Mouse (Mus musculus) frontal cortex, adult (tissue): ENCODE results near the gene Styk1.
"Not testable (repeated sequence)": the region's sequence is repeated elsewhere in the genome, so short reads cannot be mapped to it uniquely, and the experiment has no call there.

Experiments used
- ATAC-seq: cut with Nextera tagmentation; 2 replicates; pipeline ENCODE4 v1.9.2; 2017; ENCODE audit warnings: mild to moderate bottlenecking, moderate library complexity, mixed read lengths; ENCODE audit not compliant: low TSS enrichment

Styk1 gene

GRCm38 (mm10) chr6:131292991-131293788, 60.2 kb downstream of the Styk1 start, which contains the start of gene Magohb:
TSS of gene Magohb (minus strand) at chr6:131293244.
- peak; percentile 81 for ATAC-seq

GRCm38 (mm10) chr6:131292276-131292990, 61.0 kb downstream of the Styk1 start:
- ATAC-seq: peak; percentile 18; the same call in 1 of the 2 replicates

GRCm38 (mm10) chr6:131290430-131290829, 63.0 kb downstream of the Styk1 start:
- peak; percentile 71 for ATAC-seq

GRCm38 (mm10) chr6:131278160-131278559, 75.2 kb downstream of the Styk1 start:
- not testable (repeated sequence) for ATAC-seq

- no peak for ATAC-seq
Observed at GRCm38 (mm10) chr6:131276659-131277058, 76.7 kb downstream of the Styk1 start.

- no peak for ATAC-seq
Observed at GRCm38 (mm10) chr6:131272311-131272710, 81.1 kb downstream of the Styk1 start.

- ATAC-seq: no peak
Observed at GRCm38 (mm10) chr6:131270312-131270711, 83.1 kb downstream of the Styk1 start.

- ATAC-seq: no peak
Observed at GRCm38 (mm10) chr6:131269599-131269998, 83.8 kb downstream of the Styk1 start.

- ATAC-seq: no peak
Observed at GRCm38 (mm10) chr6:131264175-131264574, 89.2 kb downstream of the Styk1 start.

GRCm38 (mm10) chr6:131262778-131263177, 90.6 kb downstream of the Styk1 start:
- no peak for ATAC-seq

GRCm38 (mm10) chr6:131262009-131262408, 91.4 kb downstream of the Styk1 start:
- ATAC-seq: no peak
